Mouse (Mus musculus) bone marrow, adult 2 months (tissue): Measurements from ENCODE around the gene Polh.

Experiments used
- CTCF ChIP-seq: fragments of 200-500 bp; IDR thresholded peaks from 2 replicates; pipeline ENCODE4 v1.5.1; 2011; ENCODE audit warnings: low read length, control low read depth; ENCODE audit not compliant: control insufficient read depth, insufficient read depth
- POLR2A ChIP-seq: fragments of 200-500 bp; IDR thresholded peaks from 2 replicates; pipeline ENCODE4 v1.6.1; 2011; ENCODE audit warnings: low read depth, mild to moderate bottlenecking, control low read depth, low read length, borderline replicate concordance; ENCODE audit not compliant: control insufficient read depth

DNA sequence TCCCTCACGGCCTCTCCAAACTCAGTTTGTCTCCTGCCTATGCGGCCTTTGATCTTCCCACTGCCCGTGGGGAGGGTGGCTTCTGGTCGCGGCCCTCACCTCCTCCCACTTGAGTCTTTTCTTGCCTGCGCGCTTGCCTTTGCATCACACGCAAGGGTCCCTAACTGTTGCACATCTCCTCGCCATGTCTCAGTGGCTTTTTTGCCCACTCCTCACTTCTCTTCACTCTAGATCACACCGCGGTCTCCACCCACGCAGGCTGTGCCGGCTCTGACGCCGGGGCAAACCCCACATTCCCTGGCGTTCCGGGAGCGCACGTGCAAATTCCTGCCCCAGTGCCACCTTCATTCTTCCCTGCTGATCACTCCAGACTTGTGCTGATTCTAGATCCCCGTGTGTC, 633 bp upstream of the Polh start:
- TF ChIP-seq CTCF (no peak), POLR2A (no peak)
